Mouse (Mus musculus) hindbrain, postnatal 0 days (tissue): Measurements from ENCODE around the gene Cilp2. TPM values are rescaled to one million over a fixed set of nuclear protein-coding genes. Genes with fewer than 3 reads are reported as not detected.

Source experiments
- ATAC-seq: fragments of 200-750 bp; cut with Nextera tagmentation; 2 replicates; pipeline ENCODE4 v1.8.0; 2017; ENCODE audit warnings: mild to moderate bottlenecking, moderate TSS enrichment, moderate library complexity
- DNase-seq: peaks from one replicate; pipeline ENCODE4 v3.0.0-alpha.2; 2015; ENCODE audit warnings: low spot score
- H3K27ac ChIP-seq: fragments of 300-500 bp; sonication (generic); 2 replicates; pipeline ENCODE4 v1.5.1; 2014; ENCODE audit warnings: mild to moderate bottlenecking
- H3K27me3 ChIP-seq: fragments of 300-500 bp; sonication (generic); 2 replicates; pipeline ENCODE4 v1.6.1; 2014; ENCODE audit warnings: low read length, mixed read lengths; ENCODE audit not compliant: insufficient read depth
- H3K36me3 ChIP-seq: fragments of 300-500 bp; sonication (generic); 2 replicates; pipeline ENCODE4 v1.6.1; 2014; ENCODE audit warnings: low read length, mixed read lengths; ENCODE audit not compliant: insufficient read depth
- H3K4me1 ChIP-seq: fragments of 300-500 bp; sonication (generic); 2 replicates; pipeline ENCODE4 v1.6.1; 2014; ENCODE audit warnings: antibody characterized with exemption, low read length, mixed read lengths; ENCODE audit not compliant: insufficient read depth
- H3K4me2 ChIP-seq: fragments of 300-500 bp; sonication (generic); 2 replicates; pipeline ENCODE4 v1.6.1; 2014; ENCODE audit warnings: low read depth, mild to moderate bottlenecking, low read length, moderate library complexity, mixed read lengths
- H3K4me3 ChIP-seq: fragments of 300-500 bp; sonication (generic); 2 replicates; pipeline ENCODE4 v1.5.1; 2014; ENCODE audit warnings: low read length
- H3K9ac ChIP-seq: fragments of 300-500 bp; sonication (generic); replicated peaks from 2 replicates; pipeline ENCODE4 v1.6.1; 2014; ENCODE audit warnings: mild to moderate bottlenecking, low read length, moderate library complexity, mixed read lengths
- H3K9me3 ChIP-seq: fragments of 300-500 bp; sonication (generic); 2 replicates; pipeline ENCODE4 v1.6.1; 2016; ENCODE audit warnings: low read length, mixed read lengths
- CTCF ChIP-seq: IDR thresholded peaks from 2 replicates; pipeline ENCODE4 v1.5.1; 2016; ENCODE audit warnings: antibody characterized with exemption, control low read depth, low read depth
- WGBS: fragments of 180-500 bp; shearing (Covaris S2); extraction: QIAGEN DNeasy Blood & Tissue Kit; methylation state at CpG from one replicate; pipeline ENCODE4 v1.1.7; 2014; 5-methylcytosine and 5-hydroxymethylcytosine counted together
- polyA plus RNA-seq: library from polyadenylated mRNA; unstranded; fragments of >200 nt; fragmentation: Nextera tagmentation; extraction: Ambion mirVana; gene quantifications from 2 replicates; pipeline ENCODE4 v1.2.1, GENCODE M21; 2015
- total RNA-seq: library from RNA; depleted of rRNA; stranded (reverse); fragments of >200 nt; gene quantifications from 2 replicates; pipeline ENCODE4 v1.2.3, GENCODE M21; 2014

The Cilp2 gene
- total and polyA plus RNA-seq, 2 experiments from 2014 or later, result 7.2 to 14.3 TPM

GRCm38 (mm10) chr8:69882833-69883600 lies 4.5 kb downstream of the Cilp2 start:
- no peak overlapping the region for H3K9ac ChIP-seq
- peaks cover 9% of the 10 kb centered on the region; the same call in 1 of the 2 replicates for H3K4me1 ChIP-seq
- ATAC-seq (no peak), DNase-seq (no peak)
- TF ChIP-seq CTCF, result no peak
- H3K27me3 ChIP-seq, result peaks cover 76% of the 10 kb centered on the region
- 18% methylated on average over 49 of the region's 52 CpGs for WGBS
- no peaks in the 10 kb centered on the region for H3K9me3 ChIP-seq
- peak overlapping the region; percentile 52 for H3K4me2 ChIP-seq
- H3K36me3 ChIP-seq, result no peaks in the 10 kb centered on the region
- H3K27ac ChIP-seq, result no peak overlapping the region
- peak overlapping the region; percentile 42 for H3K4me3 ChIP-seq

DNA sequence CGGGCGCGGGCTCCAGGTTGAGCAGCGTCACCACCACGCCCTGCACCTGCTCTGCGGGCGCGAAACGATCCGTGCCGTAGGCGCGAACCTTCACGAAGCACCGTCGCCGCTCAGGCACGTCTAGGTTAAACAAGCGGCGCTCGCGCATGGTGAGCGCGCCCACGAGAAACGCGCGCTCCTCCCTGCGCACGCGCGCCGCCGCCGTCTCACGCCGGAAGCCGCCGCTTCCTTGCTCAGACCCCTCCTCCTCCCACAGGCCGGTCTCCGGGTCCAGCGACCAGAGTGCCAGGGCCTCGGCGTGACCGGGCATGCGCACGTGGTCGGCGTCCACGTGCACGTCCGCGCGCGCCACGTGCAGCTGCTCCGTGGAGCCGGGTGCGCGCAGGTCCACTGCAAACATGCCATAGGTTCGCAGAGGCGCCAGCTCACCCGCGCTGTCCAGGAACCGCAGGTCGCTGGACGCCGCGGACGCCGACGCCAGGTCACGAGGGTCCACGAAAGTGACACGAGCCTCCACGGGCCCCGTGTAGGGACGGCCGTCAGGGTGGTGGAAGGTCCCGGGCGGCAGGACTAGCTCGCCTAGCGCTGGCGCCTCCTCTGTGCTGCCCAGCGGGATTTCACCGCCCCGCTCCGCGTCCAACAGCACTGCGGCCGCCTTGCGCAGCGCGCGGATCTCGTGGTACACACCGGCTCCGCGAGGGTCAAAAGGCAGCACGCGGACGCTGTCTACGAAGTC lies 5.3 kb downstream of the Cilp2 start:
- TF ChIP-seq CTCF, result no peak
- peak; percentile 77 for ATAC-seq
- Histone ChIP-seq H3K9me3 (no peaks in the 10 kb centered on the region), H3K4me1 (peaks cover 1% of the 10 kb centered on the region; the same call in 1 of the 2 replicates), H3K9ac (peak overlapping the region; percentile 43), H3K4me3 (peak overlapping the region; percentile 42), H3K36me3 (no peaks in the 10 kb centered on the region), H3K27me3 (peaks cover 68% of the 10 kb centered on the region), H3K4me2 (peak overlapping the region; percentile 52), H3K27ac (no peak overlapping the region)
- 8% methylated on average over 92 of the region's 103 CpGs for WGBS
- DNase-seq, result peak; percentile 90

DNA sequence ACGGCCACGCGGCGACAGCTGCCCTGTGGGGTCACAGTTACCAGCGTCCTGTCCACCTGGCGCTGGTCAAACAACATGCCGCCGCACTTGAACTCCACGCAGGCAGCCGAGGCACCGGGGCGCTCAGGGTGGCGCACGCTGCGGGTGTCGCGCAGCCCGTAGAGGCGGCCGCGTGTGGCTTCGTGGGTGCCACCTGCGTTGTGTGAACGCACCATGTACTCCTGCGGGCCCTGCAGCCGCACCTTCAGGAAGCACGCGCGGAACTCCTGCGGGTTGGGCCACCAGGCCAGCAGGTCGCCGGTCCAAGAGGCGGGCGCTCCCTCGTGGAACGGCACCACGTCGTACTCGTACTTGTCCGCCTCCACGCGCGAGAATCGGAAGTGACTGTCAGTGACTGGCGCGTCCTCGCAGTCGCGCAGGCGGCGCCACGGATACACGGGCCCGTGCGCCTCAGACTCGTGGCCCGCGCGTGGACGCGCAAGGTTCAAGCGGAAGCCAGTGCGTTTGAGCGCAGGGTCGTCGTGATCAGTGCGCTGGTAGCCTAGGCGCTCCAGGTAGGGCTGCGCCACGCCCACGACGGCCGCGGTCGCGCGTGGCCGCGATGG lies 6.1 kb downstream of the Cilp2 start:
- H3K27me3 ChIP-seq, result peaks cover 61% of the 10 kb centered on the region
- peak; percentile 28 for ATAC-seq
- peak overlapping the region; percentile 43 for H3K9ac ChIP-seq
- H3K4me3 ChIP-seq, result peak overlapping the region; percentile 42
- TF ChIP-seq CTCF, result no peak
- H3K4me2 ChIP-seq, result peak overlapping the region; percentile 52
- H3K4me1 ChIP-seq, result no peaks in the 10 kb centered on the region
- H3K36me3 ChIP-seq, result no peaks in the 10 kb centered on the region
- no peak overlapping the region for H3K27ac ChIP-seq
- 21% methylated on average over 79 of the region's 79 CpGs for WGBS
- H3K9me3 ChIP-seq, result no peaks in the 10 kb centered on the region
- DNase-seq, result peak; percentile 50

DNA sequence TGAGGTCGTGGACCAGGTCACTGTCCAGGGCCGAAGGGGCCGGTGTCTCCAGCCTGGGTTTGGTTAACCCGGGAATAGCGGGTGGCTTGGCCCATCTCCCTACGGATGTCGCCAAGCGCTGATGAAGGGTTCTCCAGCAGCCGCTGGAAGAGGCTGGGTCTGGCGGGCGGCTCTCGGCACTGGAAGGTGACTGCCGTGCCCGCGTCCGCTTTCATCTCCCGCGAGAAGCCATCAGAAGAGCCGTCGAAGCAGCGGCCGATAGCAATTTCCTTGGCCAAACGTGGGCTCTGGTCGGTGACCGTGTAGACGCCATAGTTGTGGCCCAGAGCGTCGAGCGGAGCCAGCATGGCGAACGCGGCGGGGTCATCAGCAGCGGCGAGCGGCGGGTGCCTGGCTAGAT lies 6.6 kb downstream of the Cilp2 start:
- Histone ChIP-seq H3K27me3 (peaks cover 56% of the 10 kb centered on the region), H3K9ac (0 out of 2 replicates have a peak overlapping the region, but pooled peaks have one; percentile 43), H3K27ac (no peak overlapping the region), H3K4me2 (peak overlapping the region; percentile 52), H3K4me3 (peak overlapping the region; percentile 42), H3K9me3 (no peaks in the 10 kb centered on the region), H3K4me1 (no peaks in the 10 kb centered on the region), H3K36me3 (no peaks in the 10 kb centered on the region)
- TF ChIP-seq CTCF, result no peak
- ATAC-seq, result no peak
- WGBS, result 16% methylated on average over 37 of the region's 37 CpGs
- no peak for DNase-seq

DNA sequence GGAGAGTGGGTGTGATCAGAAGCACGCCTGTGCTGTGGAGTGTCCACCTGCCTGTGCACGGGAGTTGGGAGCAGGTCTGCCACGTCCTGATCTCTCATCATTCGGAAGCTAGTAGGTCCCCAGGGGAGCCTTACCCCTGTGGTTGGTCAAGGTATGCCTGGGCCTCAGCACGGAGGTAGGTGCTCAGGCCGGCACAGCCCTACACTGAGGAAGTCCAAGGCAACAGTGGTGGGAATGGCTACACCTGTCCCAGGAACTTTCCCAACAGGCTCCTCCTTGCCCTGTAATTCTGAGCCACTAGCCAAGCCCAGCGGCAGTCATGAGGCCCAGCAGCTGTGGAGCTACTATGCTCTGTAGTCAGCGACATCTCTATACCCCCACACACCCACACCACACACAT lies 7.8 kb downstream of the Cilp2 start:
- H3K27me3 ChIP-seq, result peaks cover 44% of the 10 kb centered on the region
- ATAC-seq (no peak), DNase-seq (no peak)
- H3K9me3 ChIP-seq, result no peaks in the 10 kb centered on the region
- no peak overlapping the region for H3K4me3 ChIP-seq
- H3K4me2 ChIP-seq, result no peak overlapping the region
- H3K27ac ChIP-seq, result no peak overlapping the region
- H3K4me1 ChIP-seq, result no peaks in the 10 kb centered on the region
- no peak overlapping the region for H3K9ac ChIP-seq
- no peaks in the 10 kb centered on the region for H3K36me3 ChIP-seq
- TF ChIP-seq CTCF, result no peak
- 65% methylated on average over 8 of the region's 8 CpGs for WGBS

DNA sequence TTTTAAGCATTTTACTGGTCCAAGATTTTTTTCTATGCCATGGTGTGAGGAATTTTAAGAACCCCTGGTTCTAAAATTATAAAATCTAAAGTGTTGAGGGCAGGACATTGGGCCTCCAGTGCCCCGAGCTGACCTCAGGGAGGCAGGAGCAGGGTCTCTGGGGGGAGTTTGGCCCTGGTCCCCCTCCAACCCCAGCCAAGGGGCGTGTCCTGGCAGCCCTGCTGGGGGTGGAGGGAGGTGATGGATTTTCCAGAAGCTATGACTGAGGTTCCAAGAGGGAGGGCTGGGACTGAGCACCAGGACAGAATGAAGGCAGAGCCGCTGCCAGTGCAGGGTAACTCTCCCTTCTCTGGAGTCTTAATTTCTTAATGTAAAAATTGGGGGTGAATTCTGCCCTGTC lies 9.5 kb downstream of the Cilp2 start:
- H3K4me2 ChIP-seq, result no peak overlapping the region
- peaks cover 28% of the 10 kb centered on the region for H3K27me3 ChIP-seq
- no peak for TF ChIP-seq CTCF
- no peaks in the 10 kb centered on the region for H3K4me1 ChIP-seq
- H3K9ac ChIP-seq, result no peak overlapping the region
- ATAC-seq (no peak), DNase-seq (no peak)
- 51% methylated on average over 3 of the region's 3 CpGs for WGBS
- H3K4me3 ChIP-seq, result no peak overlapping the region
- H3K9me3 ChIP-seq, result no peaks in the 10 kb centered on the region
- no peak overlapping the region for H3K27ac ChIP-seq
- H3K36me3 ChIP-seq, result no peaks in the 10 kb centered on the region
